Mouse (Mus musculus) embryonic fibroblast, embryonic 13.5 days (primary cell): ENCODE data around the gene Ptrh2.

Experiments used
- CTCF ChIP-seq: IDR thresholded peaks from 2 replicates; pipeline ENCODE4 v1.5.1; 2011; ENCODE audit warnings: mild to moderate bottlenecking, control low read depth, low read length, moderate library complexity, borderline replicate concordance; ENCODE audit not compliant: insufficient read depth
- POLR2A ChIP-seq: IDR thresholded peaks from 2 replicates; pipeline ENCODE4 v1.6.1; 2011; ENCODE audit warnings: low read depth, mild to moderate bottlenecking, control low read depth, low read length, moderate library complexity

DNA sequence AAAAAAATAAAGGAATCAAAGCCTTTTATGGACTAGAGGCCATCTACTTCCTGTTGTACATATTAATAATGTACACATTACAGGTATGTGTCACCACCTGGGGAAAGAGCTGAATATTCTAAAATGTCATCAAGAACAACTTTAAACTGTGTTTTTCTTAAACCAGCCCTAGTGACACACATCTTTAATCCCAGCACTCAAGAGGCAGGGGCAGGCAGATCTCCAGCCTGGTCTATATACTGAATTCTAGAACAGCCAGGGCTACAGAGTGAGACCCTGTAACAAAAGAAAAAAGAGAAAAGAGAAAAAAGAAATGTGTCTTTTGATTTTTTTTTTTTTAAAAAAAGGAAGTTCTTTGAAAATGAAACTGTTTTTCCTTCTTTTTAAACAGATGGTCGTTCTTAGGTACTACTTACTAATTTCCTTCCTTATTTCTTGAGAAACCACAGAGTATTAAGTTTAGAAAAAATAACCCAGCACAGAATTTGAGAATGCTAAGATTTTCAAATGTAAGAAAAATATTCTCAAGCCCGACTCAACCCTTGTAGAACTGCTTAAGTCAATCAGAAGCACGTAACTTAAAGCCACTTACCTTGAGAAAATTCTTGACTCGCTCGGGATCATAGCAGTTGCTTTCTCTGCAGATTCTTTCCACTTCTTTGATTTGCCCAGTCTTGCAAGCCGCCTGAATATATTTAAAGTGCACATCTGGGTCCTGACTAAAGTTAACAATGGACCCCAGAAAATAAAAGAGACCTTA, 33.7 kb downstream of the Ptrh2 start:
- TF ChIP-seq CTCF (no peak), POLR2A (no peak)
